Mouse (Mus musculus) layer of hippocampus, postnatal 10 days (tissue): ENCODE measurements around the gene Gm20765. TPM values are rescaled to one million over a fixed set of nuclear protein-coding genes. Genes with fewer than 3 reads are reported as not detected.
"Not testable (repeated sequence)": the region's sequence is repeated elsewhere in the genome, so short reads cannot be mapped to it uniquely, and the experiment has no call there.

Experiments
- DNase-seq, 2 experiments: peaks; one replicate each; pipeline ENCODE4 v3.0.0; 2021; ENCODE audit warnings: low spot score in 2 of 2
- long read RNA-seq: library from polyadenylated mRNA; stranded (forward); transcript quantifications from one replicate; pipeline ENCODE4 v2.0.0, GENCODE M21; 2023
- total RNA-seq, 2 experiments: library from RNA; stranded (reverse); gene quantifications; 2 replicates each; pipeline ENCODE4 v1.2.3; 2021

Gm20765 gene
- not detected for total RNA-seq
- long read RNA-seq: 0 reads

DNA sequence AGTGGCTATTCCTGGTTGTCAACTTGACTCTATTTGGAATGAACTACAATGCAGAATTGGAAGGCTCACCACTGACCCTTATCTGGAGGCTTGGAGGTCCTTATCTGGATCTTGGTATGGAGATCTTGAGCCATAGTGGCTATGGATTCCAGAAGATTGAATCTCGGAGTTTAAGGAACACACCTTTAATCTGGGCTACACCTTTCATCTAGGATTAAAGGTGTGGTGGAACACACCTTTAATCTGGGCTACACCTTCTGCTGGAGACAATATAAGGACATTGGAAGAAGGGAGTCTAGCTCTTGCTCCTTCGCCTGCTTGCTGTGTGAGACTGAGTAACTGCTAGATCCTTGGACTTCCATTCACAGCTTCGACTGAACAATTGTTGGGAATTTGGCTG is at the start of gene Gm20765:
Gm20765 (plus strand) TSS at position 301 of the 400 bp plus-strand sequence.
- DNase-seq: not testable (repeated sequence)

GRCm38 (mm10) chr10:104142687-104143086 is 42.6 kb upstream of the Gm20765 start, which contains the start of gene Gm21293:
TSS of gene Gm21293 (plus strand) at chr10:104142987.
- DNase-seq: not testable (repeated sequence)

- DNase-seq: not testable (repeated sequence)
Measured at GRCm38 (mm10) chr10:104151197-104151596, 34.1 kb upstream of the Gm20765 start, which contains the start of gene Gm6763. TSS of gene Gm6763 (plus strand) at chr10:104151497.

DNA sequence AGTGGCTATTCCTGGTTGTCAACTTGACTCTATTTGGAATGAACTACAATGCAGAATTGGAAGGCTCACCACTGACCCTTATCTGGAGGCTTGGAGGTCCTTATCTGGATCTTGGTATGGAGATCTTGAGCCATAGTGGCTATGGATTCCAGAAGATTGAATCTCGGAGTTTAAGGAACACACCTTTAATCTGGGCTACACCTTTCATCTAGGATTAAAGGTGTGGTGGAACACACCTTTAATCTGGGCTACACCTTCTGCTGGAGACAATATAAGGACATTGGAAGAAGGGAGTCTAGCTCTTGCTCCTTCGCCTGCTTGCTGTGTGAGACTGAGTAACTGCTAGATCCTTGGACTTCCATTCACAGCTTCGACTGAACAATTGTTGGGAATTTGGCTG is 25.6 kb upstream of the Gm20765 start, which contains the start of gene Gm8764:
Gm8764 (plus strand) TSS at position 301 of the 400 bp plus-strand sequence.
- not testable (repeated sequence) for DNase-seq

- not testable (repeated sequence) for DNase-seq
Measured at GRCm38 (mm10) chr10:104168215-104168614, 17.1 kb upstream of the Gm20765 start, which contains the start of gene Gm21304. TSS of gene Gm21304 (plus strand) at chr10:104168515.

DNA sequence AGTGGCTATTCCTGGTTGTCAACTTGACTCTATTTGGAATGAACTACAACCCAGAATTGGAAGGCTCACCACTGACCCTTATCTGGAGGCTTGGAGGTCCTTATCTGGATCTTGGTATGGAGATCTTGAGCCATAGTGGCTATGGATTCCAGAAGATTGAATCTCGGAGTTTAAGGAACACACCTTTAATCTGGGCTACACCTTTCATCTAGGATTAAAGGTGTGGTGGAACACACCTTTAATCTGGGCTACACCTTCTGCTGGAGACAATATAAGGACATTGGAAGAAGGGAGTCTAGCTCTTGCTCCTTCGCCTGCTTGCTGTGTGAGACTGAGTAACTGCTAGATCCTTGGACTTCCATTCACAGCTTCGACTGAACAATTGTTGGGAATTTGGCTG is 8.6 kb upstream of the Gm20765 start, which contains the start of gene Gm21312:
Gm21312 (plus strand) TSS at position 301 of the 400 bp plus-strand sequence.
- DNase-seq: not testable (repeated sequence)

DNA sequence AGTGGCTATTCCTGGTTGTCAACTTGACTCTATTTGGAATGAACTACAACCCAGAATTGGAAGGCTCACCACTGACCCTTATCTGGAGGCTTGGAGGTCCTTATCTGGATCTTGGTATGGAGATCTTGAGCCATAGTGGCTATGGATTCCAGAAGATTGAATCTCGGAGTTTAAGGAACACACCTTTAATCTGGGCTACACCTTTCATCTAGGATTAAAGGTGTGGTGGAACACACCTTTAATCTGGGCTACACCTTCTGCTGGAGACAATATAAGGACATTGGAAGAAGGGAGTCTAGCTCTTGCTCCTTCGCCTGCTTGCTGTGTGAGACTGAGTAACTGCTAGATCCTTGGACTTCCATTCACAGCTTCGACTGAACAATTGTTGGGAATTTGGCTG is 8.4 kb downstream of the Gm20765 start, which contains the start of gene Gm4340:
Gm4340 (plus strand) TSS at position 301 of the 400 bp plus-strand sequence.
- DNase-seq: not testable (repeated sequence)

DNA sequence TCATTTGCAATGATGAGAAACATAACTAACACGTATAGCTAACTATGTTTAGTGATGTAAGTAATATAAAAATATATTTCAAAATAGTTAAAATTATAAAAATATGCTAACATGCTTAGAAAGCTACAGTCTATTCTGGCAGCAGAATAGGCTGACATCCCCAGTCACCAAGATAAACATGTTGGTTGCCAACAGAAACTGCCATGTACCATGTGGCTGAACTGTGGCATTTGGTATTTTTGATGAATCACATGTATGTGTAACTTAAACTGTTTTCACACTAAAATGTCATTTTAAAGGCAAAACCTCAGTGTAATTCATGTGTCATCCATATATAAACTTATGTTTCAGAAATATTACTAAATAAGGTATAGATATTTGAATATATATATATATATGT is 24.3 kb downstream of the Gm20765 start:
- DNase-seq: no peak

GRCm38 (mm10) chr10:104210268-104210990 is 25.1 kb downstream of the Gm20765 start:
- DNase-seq: no peak

DNA sequence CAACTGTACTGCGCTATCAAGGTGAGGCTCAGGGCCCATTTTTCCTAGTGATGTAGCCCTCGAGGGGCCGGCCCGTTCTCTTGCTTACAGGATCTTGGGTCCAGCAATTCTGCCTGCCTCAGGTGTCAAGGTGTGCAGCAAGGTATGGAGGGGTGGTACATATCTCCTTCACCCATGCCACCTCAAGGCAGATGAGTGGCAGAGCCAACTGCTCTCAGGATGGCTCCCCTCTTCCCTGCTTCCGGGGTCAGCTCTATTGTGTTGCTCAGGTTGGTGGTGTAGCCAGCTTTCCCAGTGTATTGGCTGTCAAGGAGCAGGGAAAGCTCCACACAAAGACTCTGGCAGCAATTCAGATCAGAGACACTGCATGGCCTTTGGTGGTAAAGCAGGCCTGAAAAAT is 29.2 kb downstream of the Gm20765 start:
- no peak for DNase-seq

DNA sequence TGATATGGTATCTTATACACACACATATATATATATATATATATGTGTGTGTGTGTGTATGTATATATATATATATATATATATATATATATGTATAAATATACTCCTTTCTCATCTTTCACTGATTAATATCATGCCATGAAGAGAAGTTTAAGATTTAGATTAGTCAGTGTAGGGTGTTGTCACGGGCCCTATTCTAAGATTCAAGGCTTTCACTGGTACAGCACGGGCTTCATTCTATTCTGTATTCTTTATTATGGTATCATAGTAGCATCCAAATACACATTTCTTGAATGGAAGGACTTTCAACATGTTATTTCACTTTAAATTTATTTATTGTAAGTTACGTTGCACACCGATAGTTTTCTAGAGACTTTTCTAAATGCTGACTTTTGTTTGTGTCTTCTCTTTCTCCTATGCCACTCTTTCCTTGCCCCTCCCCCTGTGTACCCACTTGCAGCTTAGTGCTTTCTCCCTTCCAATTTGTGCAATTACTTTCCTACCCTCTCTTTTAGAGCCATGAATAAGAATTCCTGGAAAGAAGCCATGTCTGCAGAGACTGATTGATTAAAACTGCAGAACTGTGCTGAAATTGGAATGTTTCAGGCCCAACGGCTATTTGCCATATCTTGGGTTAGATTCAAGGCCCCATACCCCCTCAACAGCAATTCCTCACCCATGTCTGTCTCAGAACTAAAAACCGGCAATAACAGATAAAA is 35.1 kb downstream of the Gm20765 start:
- no peak for DNase-seq

Other genes starting within 250 kb of the Gm20765 start
- gene Gm21293, start 42.5 kb upstream of the Gm20765 start, total RNA-seq: not detected
- gene Gm6763, start 34.0 kb upstream of the Gm20765 start, total RNA-seq: not detected
- not detected for gene Gm8764, start 25.5 kb upstream of the Gm20765 start, total RNA-seq
- not detected for gene Gm21304, start 17.0 kb upstream of the Gm20765 start, total RNA-seq
- not detected for gene Gm21312, start 8.5 kb upstream of the Gm20765 start, total RNA-seq
- gene Gm4340, start 8.5 kb downstream of the Gm20765 start, total RNA-seq: not detected